Comparison of ENCODE assay signal across 9 mouse cellular contexts in the genomic region with DNA sequence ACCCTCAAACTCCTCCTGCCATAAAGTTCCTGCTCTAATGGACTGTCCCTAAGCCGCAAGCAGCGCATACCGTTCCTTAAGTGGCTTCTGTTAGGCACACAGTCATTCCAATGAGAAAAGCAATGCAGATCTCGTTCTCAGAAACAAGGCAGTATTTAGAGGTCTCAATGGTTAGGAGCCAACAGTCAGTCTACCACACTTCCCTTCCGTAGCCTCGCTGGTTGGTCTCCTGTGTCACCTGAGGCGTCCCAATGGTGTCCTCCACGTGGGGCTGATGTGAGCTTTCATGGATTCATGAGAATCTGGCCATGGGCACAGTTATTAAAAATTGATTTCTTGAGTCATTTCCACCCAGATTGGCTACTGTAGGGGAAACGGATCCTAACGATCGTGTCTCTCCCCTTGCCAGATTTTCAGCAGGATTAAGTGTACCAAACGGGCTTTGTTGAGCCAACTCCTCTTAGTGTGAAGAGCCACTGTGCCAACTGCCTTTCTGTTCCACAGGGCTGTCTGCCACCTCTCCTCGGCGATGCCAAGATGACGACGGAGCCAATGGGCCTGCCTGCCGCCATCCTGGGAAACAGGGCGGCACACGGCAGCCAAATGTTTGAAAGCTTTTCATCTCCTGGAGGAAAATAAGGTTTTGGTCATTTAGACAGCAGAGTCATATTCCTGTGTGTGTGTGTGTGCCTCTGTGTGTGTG. TPM values are rescaled to one million over a fixed set of nuclear protein-coding genes. Genes with fewer than 3 reads are reported as not detected.
DNase-seq lines count a peak whose midpoint lies in the region; ATAC-seq and TF ChIP-seq lines count a peak whose summit lies in the region.
"Had no signal": no experiment of that assay in that cellular context is flagged by ENCODE, and none has a peak within 500 bp of the region (broad histone marks: within the 10 kb centered on the region; RNA-seq: fewer than 3 reads in every experiment).

No protein-coding gene starts in this region.

- in situ Hi-C loops in ES-E14 (cut with MboI; ENCODE audit: low sequenced_read_pairs in 2 of 2, unreplicated experiment in 2 of 2): no loop called here

- H3K9me3 ChIP-seq in ES-E14 (ENCODE audit: control insufficient read depth, insufficient read depth, low read depth, low read length): no peaks in the 10 kb centered on the region
- no peaks in the 10 kb centered on the region for H3K9me3 ChIP-seq in kidney, embryonic 15.5 days (replicated peaks)
- H3K9me3 ChIP-seq: embryonic facial prominence, embryonic 13.5 days had no signal

- H3K4me3 ChIP-seq in ES-E14 (ENCODE audit: insufficient read depth in 1 of 2, low read depth in 1 of 2, low read length in 2 of 2, poor library complexity in 1 of 2, severe bottlenecking in 1 of 2): no peak overlapping the region
- no peak overlapping the region for H3K4me3 ChIP-seq in kidney, embryonic 15.5 days (replicated peaks)
- H3K4me3 ChIP-seq: embryonic facial prominence, embryonic 13.5 days had no signal

- H3K4me1 ChIP-seq in ES-E14 (ENCODE audit: control insufficient read depth in 2 of 2, insufficient read depth in 2 of 2, low read length in 2 of 2, poor library complexity in 1 of 2): peaks cover 1 to 11% of the 10 kb centered on the region in 2 experiments; a peak in 2 of 4 replicates
- no peaks in the 10 kb centered on the region; the same call in 1 of the 2 replicates for H3K4me1 ChIP-seq in kidney, embryonic 15.5 days
- H3K4me1 ChIP-seq: embryonic facial prominence, embryonic 13.5 days had no signal

- no peaks in the 10 kb centered on the region for H3K27me3 ChIP-seq in kidney, embryonic 15.5 days

- H3K36me3 ChIP-seq in ES-E14 (ENCODE audit: control insufficient read depth, insufficient read depth, low read length, poor library complexity, severe bottlenecking): no peaks in the 10 kb centered on the region
- no peaks in the 10 kb centered on the region for H3K36me3 ChIP-seq in kidney, embryonic 15.5 days
- H3K36me3 ChIP-seq: embryonic facial prominence, embryonic 13.5 days had no signal

- no peak overlapping the region for H3K4me2 ChIP-seq in kidney, embryonic 15.5 days
- H3K4me2 ChIP-seq: embryonic facial prominence, embryonic 13.5 days; lung, embryonic 14.5 days had no signal

- no peak overlapping the region for H3K27ac ChIP-seq in ES-E14 (ENCODE audit: insufficient read depth, low read depth, low read length, poor library complexity, severe bottlenecking)
- H3K27ac ChIP-seq in kidney, embryonic 15.5 days: no peak overlapping the region
- H3K27ac ChIP-seq: embryonic facial prominence, embryonic 13.5 days had no signal

- H3K9ac ChIP-seq in ES-E14 (ENCODE audit: insufficient read depth, low read depth, low read length, poor library complexity, severe bottlenecking): peak overlapping the region; percentile 5; the same call in 1 of the 2 replicates
- H3K9ac ChIP-seq in kidney, embryonic 15.5 days: no peak overlapping the region
- H3K9ac ChIP-seq: embryonic facial prominence, embryonic 13.5 days; lung, embryonic 14.5 days had no signal

- no peak for DNase-seq in ES-E14 (ENCODE audit: low read depth, low spot score)
- DNase-seq in adipocyte (ENCODE audit: low spot score): peak; percentile 78
- peak; percentile 87 to 96 for DNase-seq in layer of hippocampus, postnatal 14 days (ENCODE audit: low spot score in 2 of 2)
- no peak for DNase-seq in kidney, postnatal 25 days
- DNase-seq: lung, embryonic 14.5 days had no signal

- ATAC-seq in frontal cortex, adult (ENCODE audit: low TSS enrichment): peak; percentile 80
- ATAC-seq in activated CD4-positive, CD25-positive, alpha-beta regulatory T cell, adult 4 months: no peak
- ATAC-seq in kidney, embryonic 15.5 days (replicated peaks; ENCODE audit: low FRiP score): no peak

- 88% methylated on average over 19 of the region's 19 CpGs for WGBS in kidney, embryonic 15.5 days

TF ChIP-seq in ES-E14, 5 proteins besides CTCF, POLR2A, EP300 and RAD21:
- TF ChIP-seq ZC3H11A (IDR thresholded peaks at IDR 0.05; ENCODE audit: borderline replicate concordance, low read depth, low read length): no peak
- TF ChIP-seq HCFC1 (IDR thresholded peaks at IDR 0.05; ENCODE audit: borderline replicate concordance, insufficient read depth, low read length): no peak
- no peak for TF ChIP-seq CHD2 (IDR thresholded peaks at IDR 0.05; ENCODE audit: low read depth, low read length)
- TF ChIP-seq ZNF384 (IDR thresholded peaks at IDR 0.05; ENCODE audit: low read depth, low read length): no peak
- TF ChIP-seq MAFK (IDR thresholded peaks at IDR 0.05; ENCODE audit: insufficient read depth, low read depth, low read length): no peak
TF ChIP-seq in ES-E14: peak in this region for 0.

RNA-seq across cellular contexts. Expression of a gene that starts 7.4 kb away (rescaled TPM):
- 15.6 and 17.2 TPM in 2 replicates for total RNA-seq in ES-E14 (2012; rRNA removed)
- 10 to 100 TPM; 49.7 to 55.7 TPM for total RNA-seq in layer of hippocampus, postnatal 14 days (2021)
- 100 to 1,000 TPM; 251 to 266 TPM for polyA plus RNA-seq in activated CD4-positive, CD25-positive, alpha-beta regulatory T cell, adult 4 months (2017; shearing (Covaris generic))
- polyA plus RNA-seq in kidney, embryonic 15.5 days (2015; fragmentation: Nextera tagmentation; extraction: Ambion mirVana): 78.5 and 79.2 TPM in 2 replicates

RNA-seq across cellular contexts. Expression of a gene that starts 9.4 kb away (rescaled TPM):
- total RNA-seq in ES-E14 (2012; rRNA removed): 20.6 and 33.8 TPM in 2 replicates
- 10 to 100 TPM; 12.1 to 13.1 TPM for total RNA-seq in layer of hippocampus, postnatal 14 days (2021)
- 10 to 100 TPM in 1 of 2 experiments, 1 to 10 TPM in 1; 4.4 to 15.0 TPM for polyA plus RNA-seq in activated CD4-positive, CD25-positive, alpha-beta regulatory T cell, adult 4 months (2017; shearing (Covaris generic))
- polyA plus RNA-seq in kidney, embryonic 15.5 days (2015; fragmentation: Nextera tagmentation; extraction: Ambion mirVana): 16.5 and 17.4 TPM in 2 replicates

RNA-seq across cellular contexts. Expression of a gene that starts 40.0 kb away (rescaled TPM):
- 1.4 and 3.5 TPM in 2 replicates for total RNA-seq in ES-E14 (2012; rRNA removed)
- total RNA-seq in layer of hippocampus, postnatal 14 days (2021): 1 to 10 TPM; 2.2 to 5.7 TPM
- under 1 TPM; 0.24 to 0.25 TPM for polyA plus RNA-seq in activated CD4-positive, CD25-positive, alpha-beta regulatory T cell, adult 4 months (2017; shearing (Covaris generic))
- 21.8 and 23.4 TPM in 2 replicates for polyA plus RNA-seq in kidney, embryonic 15.5 days (2015; fragmentation: Nextera tagmentation; extraction: Ambion mirVana)

Comparison
In these comparisons a context has a peak if more than half of its experiments do, and no peak if none do; other contexts are left out.
1. DNase-seq: peak in adipocyte (single experiment) and layer of hippocampus, postnatal 14 days (2 of 2); none in ES-E14 (single experiment) and kidney, postnatal 25 days (0 of 2).